9 mouse cellular contexts compared by ENCODE assay signal in the genomic region with DNA sequence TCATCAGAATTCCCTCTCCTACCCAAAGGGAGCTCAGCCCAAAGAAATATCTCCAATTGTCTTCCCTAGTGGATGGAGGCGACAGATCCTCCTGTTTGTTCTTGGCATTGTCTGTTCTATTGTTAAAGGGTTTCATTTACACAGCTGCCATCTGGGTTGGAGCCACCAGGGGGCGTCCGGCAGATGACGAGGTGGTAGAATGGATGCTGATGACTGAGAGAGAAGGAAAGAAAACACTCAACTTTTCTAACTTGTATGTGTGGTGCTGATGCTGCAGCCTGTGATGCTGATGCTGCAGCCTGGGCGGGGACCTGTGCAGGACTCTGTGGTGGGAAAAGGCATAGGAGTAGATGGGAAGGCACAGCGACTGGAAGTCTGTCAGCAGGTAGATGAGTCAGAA. TPM values are rescaled to one million over a fixed set of nuclear protein-coding genes. Genes with fewer than 3 reads are reported as not detected.
A peak's percentile ranks its signal among the peaks of the same experiment; 100 is the strongest.
DNase-seq lines count a peak whose midpoint lies in the region; ATAC-seq and TF ChIP-seq lines count a peak whose summit lies in the region.
"Had no signal": no experiment of that assay in that cellular context is flagged by ENCODE, and none has a peak within 500 bp of the region (broad histone marks: within the 10 kb centered on the region; RNA-seq: fewer than 3 reads in every experiment).

No protein-coding gene starts in this region.

- no peaks in the 10 kb centered on the region for H3K9me3 ChIP-seq in kidney, embryonic 14.5 days (ENCODE audit: control insufficient read depth, low read length)
- H3K9me3 ChIP-seq in lung, postnatal 0 days (ENCODE audit: low read length): no peaks in the 10 kb centered on the region
- H3K9me3 ChIP-seq: liver, embryonic 15.5 days had no signal

- no peak for ATAC-seq in kidney, embryonic 14.5 days (ENCODE audit: low FRiP score, low TSS enrichment)
- ATAC-seq in lung, postnatal 0 days: no peak

- H3K36me3 ChIP-seq in kidney, embryonic 14.5 days (ENCODE audit: control insufficient read depth, insufficient read depth, low read length): no peaks in the 10 kb centered on the region
- H3K36me3 ChIP-seq in lung, postnatal 0 days (ENCODE audit: insufficient read depth, low read length): no peaks in the 10 kb centered on the region
- H3K36me3 ChIP-seq: liver, embryonic 15.5 days had no signal

- 25% methylated on average over 6 of the region's 6 CpGs for WGBS in kidney, embryonic 14.5 days
- WGBS in lung, postnatal 0 days: 33% methylated on average over 6 of the region's 6 CpGs

- no peaks in the 10 kb centered on the region for H3K27me3 ChIP-seq in kidney, embryonic 14.5 days (ENCODE audit: control insufficient read depth, insufficient read depth, low read length)
- H3K27me3 ChIP-seq in lung, postnatal 0 days (replicated peaks; ENCODE audit: insufficient read depth, low read length): no peaks in the 10 kb centered on the region
- H3K27me3 ChIP-seq: liver, embryonic 15.5 days had no signal

- H3K27ac ChIP-seq in kidney, embryonic 14.5 days (ENCODE audit: low read depth, low read length): no peak overlapping the region
- no peak overlapping the region for H3K27ac ChIP-seq in gastrocnemius, adult 2 months
- no peak overlapping the region for H3K27ac ChIP-seq in lung, postnatal 0 days (ENCODE audit: low read length)
- H3K27ac ChIP-seq: liver, embryonic 15.5 days had no signal

- H3K9ac ChIP-seq in kidney, embryonic 14.5 days (ENCODE audit: low read depth, low read length): no peak overlapping the region
- H3K9ac ChIP-seq in lung, postnatal 0 days (replicated peaks; ENCODE audit: low read depth): no peak overlapping the region
- H3K9ac ChIP-seq: liver, embryonic 15.5 days had no signal

- intact Hi-C loops in gastrocnemius, adult 2 months (cut with DNase I): loop anchor here (1.0 kb wide), 1 partner anchor 70 kb away; no protein-coding TSS in a partner anchor

- no peak overlapping the region for H3K4me3 ChIP-seq in kidney, embryonic 14.5 days (ENCODE audit: low read length)
- no peak overlapping the region for H3K4me3 ChIP-seq in gastrocnemius, adult 2 months
- no peak overlapping the region for H3K4me3 ChIP-seq in lung, postnatal 0 days (ENCODE audit: low read depth, low read length)
- H3K4me3 ChIP-seq: liver, embryonic 15.5 days had no signal

- peak; percentile 28 for DNase-seq in kidney, adult 11 months
- DNase-seq in T-cell, adult 2 months (ENCODE audit: low spot score): peak; percentile 68
- peak; percentile 80 to 81 for DNase-seq in cerebellum, postnatal 10 days
- DNase-seq in gastrocnemius, adult 2 months: peak; percentile 72
- DNase-seq in kidney, postnatal 4 days: peak; percentile 78 to 83
- DNase-seq in lung, postnatal 0 days (ENCODE audit: low spot score): peak; percentile 54
- peak; percentile 33 to 57 for DNase-seq in spleen, postnatal 14 days (ENCODE audit: low spot score in 2 of 2)

- peak; percentile 90 for TF ChIP-seq CTCF in gastrocnemius, adult 2 months (IDR thresholded peaks at IDR 0.05)
- peak; percentile 86 for TF ChIP-seq CTCF in lung, postnatal 0 days (IDR thresholded peaks at IDR 0.05)

- TF ChIP-seq EP300 in lung, postnatal 0 days (IDR thresholded peaks at IDR 0.05): no peak

- no peaks in the 10 kb centered on the region for H3K4me1 ChIP-seq in kidney, embryonic 14.5 days (ENCODE audit: control insufficient read depth, insufficient read depth, low read length)
- no peaks in the 10 kb centered on the region for H3K4me1 ChIP-seq in lung, postnatal 0 days (ENCODE audit: insufficient read depth, low read depth, low read length)
- H3K4me1 ChIP-seq: liver, embryonic 15.5 days had no signal

- no peak overlapping the region for H3K4me2 ChIP-seq in kidney, embryonic 14.5 days (replicated peaks; ENCODE audit: low read depth, low read length)
- H3K4me2 ChIP-seq in lung, postnatal 0 days (replicated peaks; ENCODE audit: low read depth, low read length): no peak overlapping the region
- H3K4me2 ChIP-seq: liver, embryonic 15.5 days had no signal

RNA-seq across cellular contexts. Expression of a gene that starts 14.8 kb away (rescaled TPM):
- polyA plus RNA-seq in kidney, embryonic 14.5 days (2014; fragmentation: Nextera tagmentation; extraction: Ambion mirVana): 0.19 and 0.26 TPM in 2 replicates
- not detected for total RNA-seq in gastrocnemius, adult 2 months (2021)
- 3.0 and 4.9 TPM in 2 replicates for polyA plus RNA-seq in lung, postnatal 0 days (2015; fragmentation: Nextera tagmentation; extraction: Ambion mirVana)
- polyA plus RNA-seq: liver, embryonic 15.5 days had no signal

RNA-seq across cellular contexts. Expression of a gene that starts 42.7 kb away (rescaled TPM):
- 0.18 TPM in 1 of 2 replicates, not detected in the other for polyA plus RNA-seq in kidney, embryonic 14.5 days (2014; fragmentation: Nextera tagmentation; extraction: Ambion mirVana)
- 10 to 100 TPM; 12.6 to 15.1 TPM for total RNA-seq in gastrocnemius, adult 2 months (2021)
- polyA plus RNA-seq in lung, postnatal 0 days (2015; fragmentation: Nextera tagmentation; extraction: Ambion mirVana): 2.0 and 2.3 TPM in 2 replicates

Comparison
In these comparisons a context has a peak if more than half of its experiments do, and no peak if none do; other contexts are left out.
1. DNase-seq: peak in every context shown above with its lines; median percentile 80 in cerebellum, postnatal 10 days; 80 in kidney, postnatal 4 days; 72 in gastrocnemius, adult 2 months; 68 in T-cell, adult 2 months; 54 in lung, postnatal 0 days; 45 in spleen, postnatal 14 days; 28 in kidney, adult 11 months.